ENCODE assay signal across 37 mouse cellular contexts in the genomic region with DNA sequence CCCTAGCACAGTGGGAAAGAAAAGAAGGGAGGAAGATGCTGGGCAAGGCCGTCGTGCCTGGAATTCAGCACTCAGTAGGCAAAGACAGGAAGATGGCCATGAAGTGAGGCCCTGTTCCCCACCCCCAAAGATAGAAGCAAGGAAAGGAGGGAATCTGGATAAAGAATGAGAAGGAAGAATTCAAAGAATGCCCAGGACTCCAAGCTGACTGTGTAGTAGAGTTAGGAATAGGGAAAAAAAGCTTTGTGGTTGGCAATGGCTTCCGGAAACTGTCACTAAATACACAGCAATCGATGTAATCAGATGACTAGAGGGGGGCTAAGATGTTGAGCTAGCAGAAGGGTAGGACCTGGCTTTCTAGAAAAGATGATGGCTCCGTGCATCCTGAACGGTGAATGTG. TPM values are rescaled to one million over a fixed set of nuclear protein-coding genes. Genes with fewer than 3 reads are reported as not detected.
DNase-seq lines count a peak whose midpoint lies in the region; ATAC-seq and TF ChIP-seq lines count a peak whose summit lies in the region.
"Had no signal": no experiment of that assay in that cellular context is flagged by ENCODE, and none has a peak within 500 bp of the region (broad histone marks: within the 10 kb centered on the region; RNA-seq: fewer than 3 reads in every experiment).

No protein-coding gene starts in this region.

- TF ChIP-seq CTCF in stomach, postnatal 0 days (IDR thresholded peaks at IDR 0.05; ENCODE audit: low read depth): no peak

- 52% methylated on average over 6 of the region's 6 CpGs for WGBS in heart, embryonic 13.5 days
- WGBS in lung, embryonic 15.5 days: 52% methylated on average over 6 of the region's 6 CpGs
- 73% methylated on average over 6 of the region's 6 CpGs for WGBS in stomach, postnatal 0 days

- H3K4me1 ChIP-seq in heart, embryonic 13.5 days: peaks cover 20% of the 10 kb centered on the region
- peaks cover 13% of the 10 kb centered on the region for H3K4me1 ChIP-seq in lung, embryonic 15.5 days
- H3K4me1 ChIP-seq in stomach, postnatal 0 days (replicated peaks; ENCODE audit: control insufficient read depth, insufficient read depth): no peaks in the 10 kb centered on the region

- no peak overlapping the region for H3K4me2 ChIP-seq in heart, embryonic 13.5 days
- H3K4me2 ChIP-seq in lung, embryonic 15.5 days: no peak overlapping the region
- H3K4me2 ChIP-seq in stomach, postnatal 0 days (replicated peaks; ENCODE audit: low read depth): no peak overlapping the region
- H3K4me2 ChIP-seq: forebrain, embryonic 15.5 days; heart, embryonic 11.5 days; intestine, embryonic 15.5 days; liver, embryonic 15.5 days; midbrain, embryonic 11.5 days; neural tube, embryonic 12.5 days had no signal

- ATAC-seq in heart, embryonic 13.5 days (ENCODE audit: extremely low read depth, insufficient number of reproducible peaks, low FRiP score, low TSS enrichment): no peak
- no peak for ATAC-seq in lung, embryonic 15.5 days (ENCODE audit: borderline replicate concordance, extremely low read depth, low FRiP score, low TSS enrichment)
- ATAC-seq in stomach, postnatal 0 days (ENCODE audit: low FRiP score, low TSS enrichment): no peak
- ATAC-seq: activated CD4-positive, CD25-positive, alpha-beta regulatory T cell, adult 4 months; forebrain, embryonic 15.5 days; hindbrain, embryonic 16.5 days; intestine, embryonic 15.5 days; midbrain, embryonic 16.5 days had no signal

- no peaks in the 10 kb centered on the region for H3K9me3 ChIP-seq in heart, embryonic 13.5 days
- H3K9me3 ChIP-seq in lung, embryonic 15.5 days: no peaks in the 10 kb centered on the region
- no peaks in the 10 kb centered on the region for H3K9me3 ChIP-seq in stomach, postnatal 0 days (ENCODE audit: control insufficient read depth, low read length)
- H3K9me3 ChIP-seq: forebrain, embryonic 15.5 days; intestine, embryonic 15.5 days; liver, embryonic 15.5 days; neural tube, embryonic 12.5 days had no signal

- H3K27me3 ChIP-seq in heart, embryonic 13.5 days (replicated peaks): no peaks in the 10 kb centered on the region
- no peaks in the 10 kb centered on the region for H3K27me3 ChIP-seq in lung, embryonic 15.5 days
- no peaks in the 10 kb centered on the region for H3K27me3 ChIP-seq in stomach, postnatal 0 days (ENCODE audit: control insufficient read depth, insufficient read depth, low read length)
- H3K27me3 ChIP-seq: CH12.LX; forebrain, embryonic 15.5 days; intestine, embryonic 15.5 days; liver, embryonic 15.5 days; neural tube, embryonic 12.5 days had no signal

- 0 out of 2 replicates have a peak overlapping the region, but pooled peaks have one; percentile 19 for H3K9ac ChIP-seq in heart, embryonic 13.5 days
- no peak overlapping the region for H3K9ac ChIP-seq in lung, embryonic 15.5 days
- H3K9ac ChIP-seq in stomach, postnatal 0 days (ENCODE audit: low read length): no peak overlapping the region
- H3K9ac ChIP-seq: forebrain, embryonic 15.5 days; intestine, embryonic 15.5 days; liver, embryonic 15.5 days; neural tube, embryonic 12.5 days had no signal

- H3K4me3 ChIP-seq in heart, embryonic 13.5 days: no peak overlapping the region
- no peak overlapping the region for H3K4me3 ChIP-seq in lung, embryonic 15.5 days
- no peak overlapping the region for H3K4me3 ChIP-seq in stomach, postnatal 0 days (ENCODE audit: low read depth, low read length)
- H3K4me3 ChIP-seq: forebrain, embryonic 15.5 days; intestine, embryonic 15.5 days; liver, embryonic 15.5 days; neural tube, embryonic 12.5 days had no signal

- no peak for TF ChIP-seq EP300 in stomach, postnatal 0 days (optimal IDR thresholded peaks at IDR 0.05)

- no peak for DNase-seq in heart, adult 8-10 months (ENCODE audit: low spot score)
- DNase-seq in lung, adult 18-20 months: no peak
- peak; percentile 26 for DNase-seq in Muller cell, postnatal 12 days (ENCODE audit: inconsistent ontology term)
- no peak for DNase-seq in stomach, postnatal 0 days (ENCODE audit: low spot score)
- no peak for DNase-seq in frontal cortex, postnatal 10 days (ENCODE audit: low spot score in 2 of 2)
- DNase-seq: adrenal gland, adult 2 months; adrenal gland, postnatal 36 days; cerebellum, adult 2 months; cerebellum, postnatal 14 days; gastrocnemius, postnatal 14 days; heart, postnatal 10 days; kidney, adult 9 months; kidney, postnatal 14 days; layer of hippocampus, adult 9-11 months; liver; right cerebral cortex, adult 18-20 months; spleen, adult 18-20 months; thymus, adult 2 months; thymus, postnatal 36 days had no signal

- H3K27ac ChIP-seq in heart, embryonic 13.5 days (replicated peaks): peak overlapping the region; percentile 25
- H3K27ac ChIP-seq in lung, embryonic 15.5 days: peak overlapping the region; percentile 30; the same call in 1 of the 2 replicates
- peak overlapping the region; percentile 30; the same call in 1 of the 2 replicates for H3K27ac ChIP-seq in stomach, postnatal 0 days (replicated peaks)
- H3K27ac ChIP-seq: forebrain, embryonic 15.5 days; intestine, embryonic 15.5 days; liver, embryonic 15.5 days; neural tube, embryonic 12.5 days had no signal

- H3K36me3 ChIP-seq in heart, embryonic 13.5 days: peaks cover 25% of the 10 kb centered on the region
- peaks cover 12% of the 10 kb centered on the region for H3K36me3 ChIP-seq in lung, embryonic 15.5 days
- no peaks in the 10 kb centered on the region for H3K36me3 ChIP-seq in stomach, postnatal 0 days (ENCODE audit: control insufficient read depth, insufficient read depth, low read length)
- H3K36me3 ChIP-seq: intestine, embryonic 15.5 days had no signal

RNA-seq across cellular contexts. Expression of a gene that starts 5.3 kb away (rescaled TPM):
- 8.7 and 9.0 TPM in 2 replicates for polyA plus RNA-seq in heart, embryonic 13.5 days (2015; fragmentation: Nextera tagmentation; extraction: Ambion mirVana)
- 1 to 10 TPM; 4.6 to 6.1 (median 5.1) TPM for total RNA-seq in heart, adult 8-10 months (2022)
- 15.8 and 16.8 TPM in 2 replicates for polyA plus RNA-seq in lung, embryonic 15.5 days (2015; fragmentation: Nextera tagmentation; extraction: Ambion mirVana)
- polyA plus RNA-seq in stomach, postnatal 0 days (2015; fragmentation: Nextera tagmentation; extraction: Ambion mirVana): 10.1 and 11.4 TPM in 2 replicates

RNA-seq across cellular contexts. Expression of a gene that starts 11.1 kb away (rescaled TPM):
- not detected in 2 replicates for polyA plus RNA-seq in heart, embryonic 13.5 days (2015; fragmentation: Nextera tagmentation; extraction: Ambion mirVana)
- total RNA-seq in heart, adult 8-10 months (2022): 1 to 10 TPM in 1 of 4 experiments, under 1 TPM in 2, not detected in 1; 0.66 to 1.2 (median 0.80) TPM
- polyA plus RNA-seq in lung, embryonic 15.5 days (2015; fragmentation: Nextera tagmentation; extraction: Ambion mirVana): not detected in 2 replicates
- polyA plus RNA-seq in stomach, postnatal 0 days (2015; fragmentation: Nextera tagmentation; extraction: Ambion mirVana): not detected in 2 replicates
- total RNA-seq: adrenal gland, adult 2 months; adrenal gland, postnatal 36 days; CH12.LX; granulocyte monocyte progenitor cell, adult 5-6 weeks; megakaryocyte, adult 5-6 weeks had no signal
- polyA plus RNA-seq: activated CD4-positive, CD25-positive, alpha-beta regulatory T cell, adult 4 months; adrenal gland, adult 2 months; brain, embryonic 14.5 days; C2C12; forebrain, embryonic 15.5 days; heart, embryonic 11.5 days; hindbrain, embryonic 11.5 days; hindbrain, embryonic 16.5 days; intestine, embryonic 15.5 days; limb, embryonic 11.5 days; liver, embryonic 15.5 days; midbrain, embryonic 11.5 days; midbrain, embryonic 16.5 days; neural tube, embryonic 12.5 days had no signal

RNA-seq across cellular contexts. Expression of a gene that starts 12.3 kb away (rescaled TPM):
- 5.0 and 5.4 TPM in 2 replicates for polyA plus RNA-seq in heart, embryonic 13.5 days (2015; fragmentation: Nextera tagmentation; extraction: Ambion mirVana)
- total RNA-seq in heart, adult 8-10 months (2022): 1 to 10 TPM; 2.2 to 2.7 (median 2.5) TPM
- polyA plus RNA-seq in lung, embryonic 15.5 days (2015; fragmentation: Nextera tagmentation; extraction: Ambion mirVana): 6.7 and 8.4 TPM in 2 replicates
- polyA plus RNA-seq in stomach, postnatal 0 days (2015; fragmentation: Nextera tagmentation; extraction: Ambion mirVana): 3.8 and 4.4 TPM in 2 replicates

RNA-seq across cellular contexts. Expression of a gene that starts 12.5 kb away (rescaled TPM):
- polyA plus RNA-seq in heart, embryonic 13.5 days (2015; fragmentation: Nextera tagmentation; extraction: Ambion mirVana): 12.0 and 18.0 TPM in 2 replicates
- 10 to 100 TPM; 12.3 to 13.3 (median 12.6) TPM for total RNA-seq in heart, adult 8-10 months (2022)
- 19.8 and 20.3 TPM in 2 replicates for polyA plus RNA-seq in lung, embryonic 15.5 days (2015; fragmentation: Nextera tagmentation; extraction: Ambion mirVana)
- polyA plus RNA-seq in stomach, postnatal 0 days (2015; fragmentation: Nextera tagmentation; extraction: Ambion mirVana): 39.4 and 43.8 TPM in 2 replicates

RNA-seq across cellular contexts. Expression of a gene that starts 15.5 kb away (rescaled TPM):
- polyA plus RNA-seq in heart, embryonic 13.5 days (2015; fragmentation: Nextera tagmentation; extraction: Ambion mirVana): 171 and 180 TPM in 2 replicates
- total RNA-seq in heart, adult 8-10 months (2022): 100 to 1,000 TPM in 3 of 4 experiments, 10 to 100 TPM in 1; 94.7 to 106 (median 103) TPM
- 131 and 139 TPM in 2 replicates for polyA plus RNA-seq in lung, embryonic 15.5 days (2015; fragmentation: Nextera tagmentation; extraction: Ambion mirVana)
- 107 and 114 TPM in 2 replicates for polyA plus RNA-seq in stomach, postnatal 0 days (2015; fragmentation: Nextera tagmentation; extraction: Ambion mirVana)
